Mouse (Mus musculus) heart, embryonic 13.5 days (tissue): Measurements from ENCODE around the gene Il17re. TPM values are rescaled to one million over a fixed set of nuclear protein-coding genes. Genes with fewer than 3 reads are reported as not detected.
A peak's percentile ranks its signal among the peaks of the same experiment; 100 is the strongest.

Source experiments
- ATAC-seq: fragments of 200-750 bp; cut with Nextera tagmentation; 2 replicates; pipeline ENCODE4 v1.8.0; 2017; ENCODE audit warnings: moderate TSS enrichment; ENCODE audit not compliant: insufficient number of reproducible peaks, low FRiP score, low TSS enrichment; ENCODE audit errors: extremely low read depth
- H3K27ac ChIP-seq: fragments of 300-500 bp; sonication (generic); replicated peaks from 2 replicates; pipeline ENCODE4 v1.5.1; 2015; ENCODE audit warnings: moderate library complexity, mild to moderate bottlenecking, inconsistent platforms
- H3K27me3 ChIP-seq: fragments of 300-500 bp; sonication (generic); replicated peaks from 2 replicates; pipeline ENCODE4 v1.6.1; 2015; ENCODE audit warnings: mild to moderate bottlenecking, inconsistent platforms
- H3K36me3 ChIP-seq: fragments of 300-500 bp; sonication (generic); 2 replicates; pipeline ENCODE4 v1.6.1; 2015; ENCODE audit warnings: mild to moderate bottlenecking, inconsistent platforms
- H3K4me1 ChIP-seq: fragments of 300-500 bp; sonication (generic); 2 replicates; pipeline ENCODE4 v1.6.1; 2015; ENCODE audit warnings: inconsistent platforms
- H3K4me2 ChIP-seq: fragments of 300-500 bp; sonication (generic); 2 replicates; pipeline ENCODE4 v1.6.1; 2015; ENCODE audit warnings: inconsistent platforms, mild to moderate bottlenecking, moderate library complexity
- H3K4me3 ChIP-seq: fragments of 300-500 bp; sonication (generic); 2 replicates; pipeline ENCODE4 v1.5.1; 2015; ENCODE audit warnings: moderate library complexity, mild to moderate bottlenecking, inconsistent platforms
- H3K9ac ChIP-seq: fragments of 300-500 bp; sonication (generic); 2 replicates; pipeline ENCODE4 v1.6.1; 2015; ENCODE audit warnings: inconsistent platforms, mild to moderate bottlenecking, moderate library complexity
- H3K9me3 ChIP-seq: fragments of 300-500 bp; sonication (generic); 2 replicates; pipeline ENCODE4 v1.6.1; 2016; ENCODE audit warnings: inconsistent platforms
- WGBS: fragments of 180-500 bp; shearing (Covaris S2); methylation state at CpG from one replicate; pipeline ENCODE4 v1.1.7; 2015; ENCODE audit warnings: mixed read lengths; 5-methylcytosine and 5-hydroxymethylcytosine counted together
- polyA plus RNA-seq: library from polyadenylated mRNA; unstranded; fragments of >200 nt; fragmentation: Nextera tagmentation; extraction: Ambion mirVana; gene quantifications from 2 replicates; pipeline ENCODE4 v1.2.1, GENCODE M21; 2015

Il17re gene
- polyA plus RNA-seq, 1 experiment from 2014 or later: 1.1 TPM

GRCm38 (mm10) chr6:113471297-113471936 lies 13.1 kb downstream of the Il17re start, which contains the start of gene Il17rc:
Gene Il17rc, plus strand, starts transcription at chr6:113471427.
- Histone ChIP-seq H3K27ac (0 out of 2 replicates have a peak within 1 kb of the TSS, but pooled peaks have one; percentile 42), H3K9me3 (no peaks in the 10 kb centered on the region), H3K27me3 (peaks cover 61% of the 10 kb centered on the region), H3K4me3 (peak within 1 kb of the TSS; percentile 40), H3K4me1 (peaks cover 28% of the 10 kb centered on the region), H3K36me3 (no peaks in the 10 kb centered on the region), H3K4me2 (peak within 1 kb of the TSS; percentile 70), H3K9ac (peak within 1 kb of the TSS; percentile 80)
- ATAC-seq: 0 out of 2 replicates have a peak, but pooled peaks have one; percentile 14
- WGBS: 23% methylated on average over 12 of the region's 12 CpGs

- Histone ChIP-seq H3K4me1 (peaks cover 28% of the 10 kb centered on the region), H3K9ac (0 out of 2 replicates have a peak overlapping the region, but pooled peaks have one; percentile 80), H3K27me3 (peaks cover 67% of the 10 kb centered on the region), H3K4me3 (no peak overlapping the region), H3K9me3 (no peaks in the 10 kb centered on the region), H3K36me3 (no peaks in the 10 kb centered on the region), H3K27ac (no peak overlapping the region), H3K4me2 (peak overlapping the region; percentile 70)
- 62% methylated on average over 10 of the region's 10 CpGs for WGBS
- ATAC-seq: no peak
Observed at GRCm38 (mm10) chr6:113472061-113472460, 13.8 kb downstream of the Il17re start.

- Histone ChIP-seq H3K9ac (no peak overlapping the region), H3K4me2 (no peak overlapping the region), H3K9me3 (no peaks in the 10 kb centered on the region), H3K4me3 (no peak overlapping the region), H3K27ac (no peak overlapping the region), H3K27me3 (peaks cover 61% of the 10 kb centered on the region), H3K36me3 (no peaks in the 10 kb centered on the region), H3K4me1 (peaks cover 28% of the 10 kb centered on the region)
- 76% methylated on average over 2 of the region's 2 CpGs for WGBS
- ATAC-seq: no peak
Observed at GRCm38 (mm10) chr6:113473246-113473645, 15.0 kb downstream of the Il17re start.

- Histone ChIP-seq H3K36me3 (no peaks in the 10 kb centered on the region), H3K4me1 (peaks cover 28% of the 10 kb centered on the region), H3K4me2 (no peak overlapping the region), H3K4me3 (no peak overlapping the region), H3K27ac (no peak overlapping the region), H3K27me3 (peaks cover 57% of the 10 kb centered on the region), H3K9ac (no peak overlapping the region), H3K9me3 (no peaks in the 10 kb centered on the region)
- no peak for ATAC-seq
- WGBS: 59% methylated on average over 6 of the region's 6 CpGs
Observed at GRCm38 (mm10) chr6:113473715-113474114, 15.4 kb downstream of the Il17re start.

- no peak for ATAC-seq
- Histone ChIP-seq H3K4me3 (no peak overlapping the region), H3K27me3 (peaks cover 49% of the 10 kb centered on the region), H3K4me2 (no peak overlapping the region), H3K27ac (no peak overlapping the region), H3K4me1 (peaks cover 24% of the 10 kb centered on the region), H3K9me3 (no peaks in the 10 kb centered on the region), H3K36me3 (no peaks in the 10 kb centered on the region), H3K9ac (no peak overlapping the region)
- WGBS: 39% methylated on average over 7 of the region's 7 CpGs
Observed at GRCm38 (mm10) chr6:113477353-113477752, 19.1 kb downstream of the Il17re start.

- Histone ChIP-seq H3K9ac (no peak overlapping the region), H3K4me2 (no peak overlapping the region), H3K9me3 (no peaks in the 10 kb centered on the region), H3K36me3 (no peaks in the 10 kb centered on the region), H3K27ac (no peak overlapping the region), H3K27me3 (peaks cover 45% of the 10 kb centered on the region), H3K4me3 (no peak overlapping the region), H3K4me1 (peaks cover 31% of the 10 kb centered on the region)
- ATAC-seq: no peak
- WGBS: 82% methylated on average over 10 of the region's 10 CpGs
Observed at GRCm38 (mm10) chr6:113478906-113479305, 20.6 kb downstream of the Il17re start.

GRCm38 (mm10) chr6:113480555-113481373 lies 22.5 kb downstream of the Il17re start:
- Histone ChIP-seq H3K4me1 (peaks cover 42% of the 10 kb centered on the region), H3K27ac (peak overlapping the region; percentile 51), H3K9ac (no peak overlapping the region; the same call in 1 of the 2 replicates), H3K9me3 (no peaks in the 10 kb centered on the region), H3K4me2 (no peak overlapping the region), H3K4me3 (no peak overlapping the region), H3K36me3 (peaks cover under 1% of the 10 kb centered on the region; the same call in 1 of the 2 replicates), H3K27me3 (peaks cover 35% of the 10 kb centered on the region)
- ATAC-seq: no peak
- 48% methylated on average over 18 of the region's 18 CpGs for WGBS

- H3K27me3 ChIP-seq: peaks cover 27% of the 10 kb centered on the region
- no peaks in the 10 kb centered on the region for H3K9me3 ChIP-seq
- peak overlapping the region; percentile 91 for H3K27ac ChIP-seq
- peaks cover 45% of the 10 kb centered on the region for H3K4me1 ChIP-seq
- peak overlapping the region; percentile 82 for H3K9ac ChIP-seq
- peak; percentile 15 for ATAC-seq
- H3K4me3 ChIP-seq: peak overlapping the region; percentile 56
- H3K4me2 ChIP-seq: peak overlapping the region; percentile 82
- 1% methylated on average over 65 of the region's 65 CpGs for WGBS
- peaks cover 11% of the 10 kb centered on the region; the same call in 1 of the 2 replicates for H3K36me3 ChIP-seq
Observed at GRCm38 (mm10) chr6:113482477-113483099, 24.3 kb downstream of the Il17re start.

- Histone ChIP-seq H3K27me3 (peaks cover 27% of the 10 kb centered on the region), H3K36me3 (peaks cover 15% of the 10 kb centered on the region), H3K9ac (peak within 1 kb of the TSS; percentile 85), H3K4me2 (peak within 1 kb of the TSS; percentile 82), H3K4me1 (peaks cover 45% of the 10 kb centered on the region), H3K27ac (peak within 1 kb of the TSS; percentile 91), H3K9me3 (no peaks in the 10 kb centered on the region), H3K4me3 (peak within 1 kb of the TSS; percentile 56)
- under 1% methylated on average over 26 of the region's 26 CpGs for WGBS
- ATAC-seq: peak; percentile 94
Observed at GRCm38 (mm10) chr6:113483100-113483615, 24.9 kb downstream of the Il17re start, which contains the start of gene Creld1. Gene Creld1, plus strand, starts transcription at chr6:113483297.

- Histone ChIP-seq H3K36me3 (peaks cover 21% of the 10 kb centered on the region), H3K4me3 (peak overlapping the region; percentile 56), H3K9ac (peak overlapping the region; percentile 85), H3K27ac (peak overlapping the region; percentile 91), H3K9me3 (no peaks in the 10 kb centered on the region), H3K4me1 (peaks cover 45% of the 10 kb centered on the region), H3K27me3 (peaks cover 27% of the 10 kb centered on the region), H3K4me2 (peak overlapping the region; percentile 82)
- 12% methylated on average over 10 of the region's 10 CpGs for WGBS
- no peak for ATAC-seq
Observed at GRCm38 (mm10) chr6:113483729-113484128, 25.4 kb downstream of the Il17re start.

GRCm38 (mm10) chr6:113487125-113487576 lies 28.9 kb downstream of the Il17re start:
- Histone ChIP-seq H3K36me3 (peaks cover 54% of the 10 kb centered on the region), H3K27me3 (peaks cover 4% of the 10 kb centered on the region; the same call in 1 of the 2 replicates), H3K27ac (no peak overlapping the region), H3K9me3 (no peaks in the 10 kb centered on the region), H3K4me1 (peaks cover 23% of the 10 kb centered on the region), H3K9ac (no peak overlapping the region), H3K4me2 (no peak overlapping the region), H3K4me3 (no peak overlapping the region)
- no peak for ATAC-seq
- 59% methylated on average over 7 of the region's 7 CpGs for whole genome bisulfite sequencing
